Mouse (Mus musculus): ENCODE results near the gene Gkn1. TPM values are rescaled to one million over a fixed set of nuclear protein-coding genes. Genes with fewer than 3 reads are reported as not detected.

The Gkn1 gene
- polyA plus RNA-seq, 1 experiment from 2014 or later: not detected

- no peak for ATAC-seq (ENCODE audit: insufficient read depth)
- no peak overlapping the region for H3K27ac ChIP-seq (replicated peaks)
- H3K36me3 ChIP-seq (replicated peaks): no peaks in the 10 kb centered on the region
- peak overlapping the region; percentile 44 for H3K4me2 ChIP-seq
- no peak overlapping the region for H3K9ac ChIP-seq
- H3K27me3 ChIP-seq: peaks cover 47% of the 10 kb centered on the region
- H3K4me3 ChIP-seq (replicated peaks): no peak overlapping the region
- H3K4me1 ChIP-seq (replicated peaks): peaks cover 11% of the 10 kb centered on the region
- H3K9me3 ChIP-seq (replicated peaks): no peaks in the 10 kb centered on the region
- 14% methylated on average over 24 of the region's 24 CpGs for WGBS (ENCODE audit: insufficient replicate concordance)
These were observed 33.4 kb upstream of the Gkn1 start for GRCm38 (mm10) chr6:87383926-87384691.

GRCm38 (mm10) chr6:87373057-87373456 lies 22.3 kb upstream of the Gkn1 start, which contains the start of gene Gkn2:
Gkn2 (plus strand) TSS chr6:87373357.
- H3K27me3 ChIP-seq: no peaks in the 10 kb centered on the region
- H3K4me3 ChIP-seq (replicated peaks): no peak within 1 kb of the TSS
- ATAC-seq (ENCODE audit: insufficient read depth): no peak
- no peak within 1 kb of the TSS for H3K4me2 ChIP-seq
- H3K27ac ChIP-seq (replicated peaks): no peak within 1 kb of the TSS
- no peaks in the 10 kb centered on the region for H3K4me1 ChIP-seq (replicated peaks)
- H3K9me3 ChIP-seq (replicated peaks): no peaks in the 10 kb centered on the region
- no peaks in the 10 kb centered on the region for H3K36me3 ChIP-seq (replicated peaks)
- no peak within 1 kb of the TSS for H3K9ac ChIP-seq
- WGBS (ENCODE audit: insufficient replicate concordance): 71% methylated on average over 9 of the region's 9 CpGs

- no peak overlapping the region for H3K4me3 ChIP-seq (replicated peaks)
- no peaks in the 10 kb centered on the region for H3K36me3 ChIP-seq (replicated peaks)
- ATAC-seq (ENCODE audit: insufficient read depth): no peak
- 60% methylated on average over 5 of the region's 5 CpGs for WGBS (ENCODE audit: insufficient replicate concordance)
- no peak overlapping the region for H3K9ac ChIP-seq
- no peak overlapping the region for H3K4me2 ChIP-seq
- H3K27me3 ChIP-seq: 0 out of 2 replicates have a peak, but pooled peaks cover 2% of the 10 kb centered on the region
- H3K9me3 ChIP-seq (replicated peaks): no peaks in the 10 kb centered on the region
- H3K27ac ChIP-seq (replicated peaks): no peak overlapping the region
- H3K4me1 ChIP-seq (replicated peaks): no peaks in the 10 kb centered on the region
These were observed 18.5 kb upstream of the Gkn1 start for GRCm38 (mm10) chr6:87369223-87369622.

- no peak for ATAC-seq (ENCODE audit: insufficient read depth)
- 42% methylated on average over 5 of the region's 5 CpGs for WGBS (ENCODE audit: insufficient replicate concordance)
These were observed 3.7 kb upstream of the Gkn1 start for GRCm38 (mm10) chr6:87354441-87354840.

GRCm38 (mm10) chr6:87335935-87336295 lies 14.8 kb downstream of the Gkn1 start:
- Histone ChIP-seq H3K9me3 (replicated peaks) (no peaks in the 10 kb centered on the region), H3K4me2 (no peak overlapping the region), H3K27me3 (peaks cover 49% of the 10 kb centered on the region), H3K4me3 (replicated peaks) (no peak overlapping the region), H3K9ac (no peak overlapping the region), H3K36me3 (replicated peaks) (no peaks in the 10 kb centered on the region), H3K4me1 (replicated peaks) (no peaks in the 10 kb centered on the region; the same call in 1 of the 2 replicates), H3K27ac (replicated peaks) (no peak overlapping the region)
- 19% methylated on average over 6 of the region's 6 CpGs for WGBS (ENCODE audit: insufficient replicate concordance)
- no peak for ATAC-seq (ENCODE audit: insufficient read depth)

More at GRCm38 (mm10) chr6:87354441-87354840, 3.7 kb upstream of the Gkn1 start:
- H3K4me3 ChIP-seq (replicated peaks): no peak overlapping the region
- no peaks in the 10 kb centered on the region for H3K27me3 ChIP-seq
- H3K4me2 ChIP-seq: no peak overlapping the region
- H3K9ac ChIP-seq: no peak overlapping the region
- H3K27ac ChIP-seq (replicated peaks): no peak overlapping the region
- H3K9me3 ChIP-seq (replicated peaks): no peaks in the 10 kb centered on the region
- H3K36me3 ChIP-seq (replicated peaks): no peaks in the 10 kb centered on the region
- H3K4me1 ChIP-seq (replicated peaks): no peaks in the 10 kb centered on the region

- Histone ChIP-seq H3K9ac (no peak within 1 kb of the TSS), H3K36me3 (replicated peaks) (no peaks in the 10 kb centered on the region), H3K27ac (replicated peaks) (0 out of 2 replicates have a peak within 1 kb of the TSS, but pooled peaks have one; percentile 19), H3K9me3 (replicated peaks) (no peaks in the 10 kb centered on the region), H3K4me3 (replicated peaks) (peak within 1 kb of the TSS; percentile 50), H3K27me3 (peaks cover 49% of the 10 kb centered on the region), H3K4me2 (peak within 1 kb of the TSS; percentile 64), H3K4me1 (replicated peaks) (no peaks in the 10 kb centered on the region; the same call in 1 of the 2 replicates)
- ATAC-seq (ENCODE audit: insufficient read depth): no peak
- under 1% methylated on average over 54 of the region's 54 CpGs for WGBS (ENCODE audit: insufficient replicate concordance)
These were observed 15.4 kb downstream of the Gkn1 start, which contains the start of gene Antxr1 for GRCm38 (mm10) chr6:87335091-87335934. Antxr1 (minus strand) TSS chr6:87335821.

GRCm38 (mm10) chr6:87334361-87335090 lies 16.2 kb downstream of the Gkn1 start:
- H3K4me3 ChIP-seq (replicated peaks): peak overlapping the region; percentile 50
- 21% methylated on average over 11 of the region's 11 CpGs for WGBS (ENCODE audit: insufficient replicate concordance)

GRCm38 (mm10) chr6:87332380-87332779 lies 18.4 kb downstream of the Gkn1 start:
- Histone ChIP-seq H3K9ac (no peak overlapping the region), H3K4me2 (no peak overlapping the region), H3K27me3 (peaks cover 47% of the 10 kb centered on the region), H3K4me1 (replicated peaks) (no peaks in the 10 kb centered on the region; the same call in 1 of the 2 replicates), H3K27ac (replicated peaks) (no peak overlapping the region), H3K9me3 (replicated peaks) (no peaks in the 10 kb centered on the region), H3K36me3 (replicated peaks) (no peaks in the 10 kb centered on the region), H3K4me3 (replicated peaks) (no peak overlapping the region)
- no peak for ATAC-seq (ENCODE audit: insufficient read depth)
- WGBS (ENCODE audit: insufficient replicate concordance): 51% methylated on average over 2 of the region's 2 CpGs

More at GRCm38 (mm10) chr6:87334361-87335090, 16.2 kb downstream of the Gkn1 start:
- H3K4me1 ChIP-seq (replicated peaks): no peaks in the 10 kb centered on the region; the same call in 1 of the 2 replicates
- peaks cover 49% of the 10 kb centered on the region for H3K27me3 ChIP-seq
- H3K9ac ChIP-seq: no peak overlapping the region
- ATAC-seq (ENCODE audit: insufficient read depth): no peak
- no peaks in the 10 kb centered on the region for H3K36me3 ChIP-seq (replicated peaks)
- H3K9me3 ChIP-seq (replicated peaks): no peaks in the 10 kb centered on the region
- peak overlapping the region; percentile 64; the same call in 1 of the 2 replicates for H3K4me2 ChIP-seq
- no peak overlapping the region for H3K27ac ChIP-seq (replicated peaks)

- H3K4me2 ChIP-seq: no peak overlapping the region
- H3K27me3 ChIP-seq: peaks cover 9% of the 10 kb centered on the region
- H3K4me1 ChIP-seq (replicated peaks): no peaks in the 10 kb centered on the region
- 63% methylated on average over 22 of the region's 22 CpGs for WGBS (ENCODE audit: insufficient replicate concordance)
- H3K9ac ChIP-seq: no peak overlapping the region
- no peaks in the 10 kb centered on the region for H3K9me3 ChIP-seq (replicated peaks)
- no peak for ATAC-seq (ENCODE audit: insufficient read depth)
- no peaks in the 10 kb centered on the region for H3K36me3 ChIP-seq (replicated peaks)
- no peak overlapping the region for H3K27ac ChIP-seq (replicated peaks)
- H3K4me3 ChIP-seq (replicated peaks): no peak overlapping the region
These were observed 22.2 kb downstream of the Gkn1 start for GRCm38 (mm10) chr6:87328265-87329173.

- no peak overlapping the region for H3K9ac ChIP-seq
These were observed 23.8 kb downstream of the Gkn1 start for GRCm38 (mm10) chr6:87326932-87327331.

More at GRCm38 (mm10) chr6:87326932-87327331, 23.8 kb downstream of the Gkn1 start:
- H3K4me3 ChIP-seq (replicated peaks): no peak overlapping the region
- no peaks in the 10 kb centered on the region for H3K4me1 ChIP-seq (replicated peaks)
- no peaks in the 10 kb centered on the region for H3K36me3 ChIP-seq (replicated peaks)
- H3K4me2 ChIP-seq: no peak overlapping the region
- 0 out of 2 replicates have a peak, but pooled peaks cover 4% of the 10 kb centered on the region for H3K27me3 ChIP-seq
- WGBS (ENCODE audit: insufficient replicate concordance): 60% methylated on average over 2 of the region's 2 CpGs
- no peaks in the 10 kb centered on the region for H3K9me3 ChIP-seq (replicated peaks)
- no peak for ATAC-seq (ENCODE audit: insufficient read depth)
- H3K27ac ChIP-seq (replicated peaks): no peak overlapping the region
